Mouse (Mus musculus) ES-E14 (cell line): Measurements from ENCODE around the gene Mrpl33. TPM values are rescaled to one million over a fixed set of nuclear protein-coding genes. Genes with fewer than 3 reads are reported as not detected.

ENCODE experiments used
- DNase-seq: peaks from one replicate; pipeline ENCODE4 v3.0.0-alpha.2; 2013; ENCODE audit warnings: low read depth, low spot score
- H3K27ac ChIP-seq: 2 replicates; pipeline ENCODE4 v1.5.1; 2012; ENCODE audit warnings: low read depth, mild to moderate bottlenecking, low read length, moderate library complexity, mixed read lengths; ENCODE audit not compliant: poor library complexity, insufficient read depth, severe bottlenecking
- H3K36me3 ChIP-seq: 2 replicates; pipeline ENCODE4 v1.6.1; 2012; ENCODE audit warnings: mild to moderate bottlenecking, low read length, moderate library complexity, mixed read lengths; ENCODE audit not compliant: control insufficient read depth, poor library complexity, insufficient read depth, severe bottlenecking
- H3K4me1 ChIP-seq, 2 experiments: fragments of 150-350 bp in 1 of 2; sonication (generic) in 1 of 2; 2 replicates each; pipeline ENCODE4 v1.6.1; 2012; ENCODE audit warnings: low read length in 2 of 2, mild to moderate bottlenecking in 1 of 2, mixed read lengths in 1 of 2; ENCODE audit not compliant: control insufficient read depth in 2 of 2, insufficient read depth in 2 of 2, poor library complexity in 1 of 2
- H3K4me3 ChIP-seq, 2 experiments: fragments of 150-350 bp in 1 of 2; sonication (generic) in 1 of 2; 2 replicates each; pipeline ENCODE4 v1.5.1; 2012; ENCODE audit warnings: low read length in 2 of 2, low read depth in 1 of 2, mild to moderate bottlenecking in 1 of 2, mixed read lengths in 1 of 2; ENCODE audit not compliant: insufficient read depth in 1 of 2, poor library complexity in 1 of 2, severe bottlenecking in 1 of 2
- H3K9ac ChIP-seq: 2 replicates; pipeline ENCODE4 v1.6.1; 2012; ENCODE audit warnings: low read depth, mild to moderate bottlenecking, low read length, mixed read lengths; ENCODE audit not compliant: poor library complexity, insufficient read depth, severe bottlenecking
- H3K9me3 ChIP-seq: fragments of 150-350 bp; sonication (generic); 2 replicates; pipeline ENCODE4 v1.6.1; 2012; ENCODE audit warnings: low read depth, mild to moderate bottlenecking, low read length; ENCODE audit not compliant: control insufficient read depth, insufficient read depth
- CHD2 ChIP-seq: IDR thresholded peaks from 2 replicates; pipeline ENCODE4 v1.6.1; 2014; ENCODE audit warnings: mild to moderate bottlenecking, low read depth, low read length, inconsistent platforms
- HCFC1 ChIP-seq: IDR thresholded peaks from 2 replicates; pipeline ENCODE4 v1.6.1; 2012; ENCODE audit warnings: low read length, inconsistent platforms, borderline replicate concordance; ENCODE audit not compliant: insufficient read depth
- MAFK ChIP-seq: IDR thresholded peaks from 2 replicates; pipeline ENCODE4 v1.6.1; 2014; ENCODE audit warnings: mild to moderate bottlenecking, low read depth, low read length, inconsistent platforms; ENCODE audit not compliant: insufficient read depth
- ZC3H11A ChIP-seq: IDR thresholded peaks from 2 replicates; pipeline ENCODE4 v1.6.1; 2012; ENCODE audit warnings: low read depth, mild to moderate bottlenecking, inconsistent platforms, low read length, borderline replicate concordance
- ZNF384 ChIP-seq: IDR thresholded peaks from 2 replicates; pipeline ENCODE4 v1.6.1; 2012; ENCODE audit warnings: low read depth, low read length, inconsistent platforms
- in situ Hi-C, 2 experiments: fragments of 600-800 bp; cut with MboI; formaldehyde crosslinking; loops; one replicate each; pipeline ENCODE4 v1.15.1; 2025; ENCODE audit warnings: low sequenced_read_pairs in 2 of 2, inconsistent platforms in 1 of 2; ENCODE audit not compliant: unreplicated experiment in 2 of 2
- total RNA-seq: library from RNA; depleted of rRNA; stranded (reverse); fragments of 300-350 nt; gene quantifications from 2 replicates; pipeline ENCODE4 v1.2.3, GENCODE M21; 2012

Mrpl33 gene
- total RNA-seq, 1 experiment = 172 TPM

DNA sequence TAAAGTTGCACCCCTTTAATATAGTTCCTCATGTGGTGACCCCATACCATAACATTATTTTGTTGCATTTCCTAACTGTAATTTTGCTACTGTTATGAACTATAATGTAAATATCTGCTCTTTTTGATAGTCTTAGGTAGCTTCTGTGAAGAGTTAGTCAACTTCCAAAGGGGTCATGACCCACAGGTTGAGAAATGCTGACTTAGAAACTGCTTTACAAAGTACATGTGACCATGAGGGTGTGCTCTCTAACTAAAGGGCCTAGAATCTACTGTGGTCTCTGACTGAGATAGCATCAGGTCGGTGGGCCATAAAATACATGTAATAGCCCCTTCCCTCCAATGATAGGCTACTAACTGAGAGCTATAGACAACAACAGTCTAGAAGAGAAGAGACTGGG lies 81.3 kb downstream of the Mrpl33 start:
- no peak for DNase-seq
- Histone ChIP-seq H3K9ac (no peak overlapping the region), H3K4me3 (no peak overlapping the region), H3K36me3 (no peaks in the 10 kb centered on the region), H3K27ac (no peak overlapping the region), H3K4me1 (no peaks in the 10 kb centered on the region), H3K9me3 (no peaks in the 10 kb centered on the region)
- TF ChIP-seq ZNF384 (no peak), HCFC1 (no peak), MAFK (no peak), ZC3H11A (no peak), CHD2 (no peak)
- in situ Hi-C loops = no loop called here

GRCm38 (mm10) chr5:31680183-31680582 lies 83.4 kb downstream of the Mrpl33 start:
- no peaks in the 10 kb centered on the region for H3K4me1 ChIP-seq
- in situ Hi-C loops = no loop called here

DNA sequence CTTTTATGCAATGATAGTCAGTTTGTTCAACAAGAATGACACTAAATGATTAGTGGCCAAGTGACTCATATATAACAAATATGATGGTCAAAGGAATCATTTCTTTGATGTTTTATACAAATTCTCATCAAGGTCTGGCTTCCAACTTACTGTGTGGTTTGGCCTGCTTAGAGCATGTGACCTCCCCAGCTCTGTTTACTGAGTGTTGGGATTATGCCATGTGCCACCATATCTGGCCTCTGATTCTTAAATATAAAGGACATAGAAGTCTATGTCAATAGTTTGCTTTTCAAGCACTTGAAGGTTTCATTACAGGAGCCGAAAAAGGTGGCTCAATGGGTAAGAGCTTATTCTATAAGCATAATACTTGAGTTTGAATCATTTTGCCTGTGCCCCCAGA lies 85.6 kb downstream of the Mrpl33 start:
- Histone ChIP-seq H3K9me3 (no peaks in the 10 kb centered on the region), H3K9ac (no peak overlapping the region), H3K4me3 (no peak overlapping the region), H3K4me1 (no peaks in the 10 kb centered on the region), H3K36me3 (no peaks in the 10 kb centered on the region), H3K27ac (no peak overlapping the region)
- in situ Hi-C loops = no loop called here
- no peak for DNase-seq
- TF ChIP-seq MAFK = no peak
- no peak for TF ChIP-seq HCFC1
- TF ChIP-seq ZC3H11A = no peak
- TF ChIP-seq CHD2 = no peak
- no peak for TF ChIP-seq ZNF384

More at GRCm38 (mm10) chr5:31680183-31680582, 83.4 kb downstream of the Mrpl33 start:
- TF ChIP-seq HCFC1 (no peak), MAFK (no peak), ZNF384 (no peak), ZC3H11A (no peak), CHD2 (no peak)
- Histone ChIP-seq H3K9me3 (no peaks in the 10 kb centered on the region), H3K27ac (no peak overlapping the region), H3K9ac (no peak overlapping the region), H3K36me3 (no peaks in the 10 kb centered on the region), H3K4me3 (no peak overlapping the region)
- no peak for DNase-seq

DNA sequence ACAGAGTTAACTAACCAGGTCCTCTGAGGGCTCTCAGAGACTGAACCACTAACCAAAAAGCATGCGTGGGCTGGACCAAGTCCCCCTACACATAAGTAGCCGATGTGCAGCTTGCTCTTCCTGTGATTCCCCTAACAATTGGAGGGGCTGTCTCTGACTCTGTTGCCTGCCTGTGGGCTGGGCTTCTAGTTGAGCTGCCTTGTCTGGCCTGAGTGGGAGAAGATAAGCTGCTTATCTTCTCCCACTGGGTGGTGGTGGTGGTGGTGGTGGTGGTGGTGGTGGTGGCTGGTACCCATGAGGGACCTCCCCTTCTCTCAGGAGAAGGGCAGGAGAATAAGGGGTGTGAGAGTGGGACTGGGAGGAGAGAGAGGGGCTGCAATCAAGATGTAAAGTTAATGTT lies 89.3 kb downstream of the Mrpl33 start:
- Histone ChIP-seq H3K9ac (no peak overlapping the region), H3K9me3 (no peaks in the 10 kb centered on the region), H3K36me3 (no peaks in the 10 kb centered on the region), H3K4me3 (no peak overlapping the region), H3K27ac (no peak overlapping the region), H3K4me1 (no peaks in the 10 kb centered on the region)
- in situ Hi-C loops = no loop called here
- no peak for DNase-seq
- TF ChIP-seq ZC3H11A (no peak), MAFK (no peak), CHD2 (no peak), HCFC1 (no peak), ZNF384 (no peak)

DNA sequence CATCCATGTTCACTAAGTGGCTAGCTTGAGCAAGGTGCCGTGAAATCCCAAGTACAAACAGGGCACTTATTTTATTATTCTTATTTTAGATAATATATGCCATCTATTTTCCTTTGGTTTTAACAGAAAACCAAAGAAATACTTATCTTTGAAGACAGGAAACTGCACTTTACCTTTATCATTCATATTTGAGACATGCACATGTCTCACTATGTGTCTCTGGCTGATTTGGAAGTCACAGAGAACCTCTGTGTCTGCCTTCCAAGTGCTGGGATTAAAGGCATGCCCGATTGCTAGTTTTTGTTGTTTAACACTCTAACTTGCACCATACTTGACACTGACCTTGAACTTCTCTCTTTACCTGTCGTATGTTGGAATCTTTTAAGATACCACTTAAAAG lies 91.2 kb downstream of the Mrpl33 start:
- Histone ChIP-seq H3K27ac (no peak overlapping the region), H3K9me3 (no peaks in the 10 kb centered on the region), H3K36me3 (no peaks in the 10 kb centered on the region), H3K4me1 (no peaks in the 10 kb centered on the region), H3K4me3 (no peak overlapping the region), H3K9ac (no peak overlapping the region)
- in situ Hi-C loops = no loop called here
- TF ChIP-seq MAFK = no peak
- TF ChIP-seq ZC3H11A = no peak
- no peak for TF ChIP-seq ZNF384
- no peak for TF ChIP-seq HCFC1
- no peak for TF ChIP-seq CHD2
- DNase-seq = no peak
